Mouse (Mus musculus): Measurements from ENCODE around the gene Mtmr6. TPM values are rescaled to one million over a fixed set of nuclear protein-coding genes. Genes with fewer than 3 reads are reported as not detected.

Gene Mtmr6
- 34.3 and 35.9 TPM in 2 replicates for polyA plus RNA-seq (2015; fragmentation: Nextera tagmentation; extraction: Ambion mirVana)

DNA sequence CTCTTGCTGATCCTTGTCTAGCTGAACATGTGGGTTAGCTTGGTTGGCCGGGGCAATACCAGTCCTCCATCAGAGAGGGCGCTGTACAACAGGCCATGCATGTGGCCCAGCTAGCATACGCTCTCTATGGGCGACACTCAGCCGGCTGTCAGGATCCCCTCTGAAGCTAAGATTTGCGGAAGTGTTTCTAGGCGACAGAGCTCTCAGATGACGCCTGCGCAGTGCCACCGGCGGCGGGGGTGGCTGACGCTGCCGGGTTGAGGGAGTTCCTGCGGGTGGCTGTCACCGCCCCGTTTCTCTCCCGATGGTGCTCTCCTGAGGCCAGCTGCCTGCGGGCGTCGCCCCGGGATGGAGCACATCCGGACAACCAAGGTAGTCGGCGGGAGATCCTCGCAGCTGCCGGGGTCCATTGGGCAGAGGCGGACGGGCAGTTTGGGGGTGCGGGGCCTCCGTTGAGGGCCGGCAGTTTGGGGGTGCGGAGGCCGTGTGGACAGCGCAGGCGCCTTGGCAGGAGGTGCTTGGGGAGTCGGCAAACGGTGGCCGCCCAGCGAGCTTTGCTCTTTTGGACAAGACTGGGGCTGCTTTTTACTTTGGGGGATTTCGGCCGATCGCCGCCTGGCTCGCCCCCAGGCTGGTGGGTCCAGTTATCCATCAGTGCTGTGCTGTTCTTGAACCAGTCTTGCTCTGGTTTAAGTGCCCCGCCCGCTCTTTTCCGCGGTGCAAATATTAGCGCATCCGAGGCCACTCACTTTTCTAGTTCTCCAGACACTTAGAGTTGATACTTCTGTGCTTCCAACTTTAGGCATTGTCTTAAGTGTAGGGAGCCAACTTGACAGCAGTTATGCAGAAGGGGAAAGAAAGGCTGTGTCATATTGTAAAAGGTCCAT lies at the start of gene Mtmr6:
Mtmr6 (plus strand) TSS at position 239 of the 887 bp plus-strand sequence.
- Histone ChIP-seq H3K27me3 (ENCODE audit: insufficient read depth, low read length) (no peaks in the 10 kb centered on the region), H3K9me3 (ENCODE audit: low read length) (no peaks in the 10 kb centered on the region), H3K4me2 (replicated peaks; ENCODE audit: low read depth, low read length) (peak within 1 kb of the TSS; percentile 58), H3K9ac (replicated peaks; ENCODE audit: low read length) (peak within 1 kb of the TSS; percentile 76), H3K4me3 (ENCODE audit: low read length) (peak within 1 kb of the TSS; percentile 84), H3K36me3 (ENCODE audit: insufficient read depth, low read length) (no peaks in the 10 kb centered on the region), H3K27ac (ENCODE audit: low read length) (peak within 1 kb of the TSS; percentile 44; the same call in 1 of the 2 replicates), H3K4me1 (ENCODE audit: insufficient read depth, low read length) (0 out of 2 replicates have a peak, but pooled peaks cover 2% of the 10 kb centered on the region)
- under 1% methylated on average over 51 of the region's 51 CpGs for WGBS
- peak; percentile 100 for ATAC-seq (ENCODE audit: low FRiP score, low TSS enrichment)

DNA sequence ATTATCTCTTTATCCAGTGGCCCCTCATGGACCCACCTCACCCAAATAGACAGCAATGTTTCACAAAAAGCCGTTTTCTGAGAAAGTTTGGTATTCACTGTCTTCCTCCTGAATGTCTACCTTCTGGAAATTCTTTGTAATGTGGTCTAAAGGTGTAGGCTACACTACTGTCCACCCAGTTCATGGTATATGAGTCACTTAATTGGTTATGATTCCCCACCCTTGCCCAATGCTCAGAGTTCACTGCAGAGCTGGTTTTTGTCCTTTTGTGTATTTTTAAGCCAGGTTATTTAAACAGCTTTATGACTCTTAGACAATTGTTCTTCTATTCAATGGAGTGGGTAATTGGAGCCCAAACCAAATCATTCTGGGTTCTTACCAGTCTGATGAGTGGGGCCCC lies 48.9 kb upstream of the Mtmr6 start:
- no peak overlapping the region for H3K4me3 ChIP-seq (ENCODE audit: low read length)
- ATAC-seq (ENCODE audit: low FRiP score, low TSS enrichment) = no peak
- WGBS = 93% methylated on average over 1 of the region's 1 CpGs
- no peak overlapping the region for H3K9ac ChIP-seq (replicated peaks; ENCODE audit: low read length)
- H3K27ac ChIP-seq (ENCODE audit: low read length) = no peak overlapping the region
- no peaks in the 10 kb centered on the region for H3K4me1 ChIP-seq (ENCODE audit: insufficient read depth, low read length)
- no peaks in the 10 kb centered on the region for H3K27me3 ChIP-seq (ENCODE audit: insufficient read depth, low read length)
- no peaks in the 10 kb centered on the region for H3K9me3 ChIP-seq (ENCODE audit: low read length)
- no peak overlapping the region for H3K4me2 ChIP-seq (replicated peaks; ENCODE audit: low read depth, low read length)
- H3K36me3 ChIP-seq (ENCODE audit: insufficient read depth, low read length) = peaks cover 18% of the 10 kb centered on the region

DNA sequence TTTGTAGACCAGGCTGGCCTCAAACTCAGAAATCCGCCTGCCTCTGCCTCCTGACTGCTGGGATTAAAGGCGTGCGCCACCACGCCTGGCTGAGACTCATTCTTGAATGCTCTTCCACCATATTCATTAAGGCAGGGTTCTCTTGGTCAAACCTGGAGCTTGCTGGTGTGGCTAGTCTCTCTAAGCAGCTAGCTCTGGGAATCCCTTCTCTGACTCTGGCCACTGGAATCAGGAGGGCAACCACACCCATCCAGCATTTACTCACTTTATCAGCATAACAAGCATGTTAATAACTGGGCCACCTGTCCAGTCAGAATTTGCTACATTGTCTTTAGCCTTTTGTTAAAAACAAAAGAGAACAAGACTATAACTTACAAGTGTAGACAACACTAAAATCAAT lies 47.4 kb upstream of the Mtmr6 start:
- Histone ChIP-seq H3K4me3 (ENCODE audit: low read length) (no peak overlapping the region), H3K27me3 (ENCODE audit: insufficient read depth, low read length) (no peaks in the 10 kb centered on the region), H3K9me3 (ENCODE audit: low read length) (no peaks in the 10 kb centered on the region), H3K4me2 (replicated peaks; ENCODE audit: low read depth, low read length) (no peak overlapping the region), H3K27ac (ENCODE audit: low read length) (no peak overlapping the region), H3K9ac (replicated peaks; ENCODE audit: low read length) (no peak overlapping the region), H3K4me1 (ENCODE audit: insufficient read depth, low read length) (no peaks in the 10 kb centered on the region), H3K36me3 (ENCODE audit: insufficient read depth, low read length) (peaks cover 22% of the 10 kb centered on the region)
- no peak for ATAC-seq (ENCODE audit: low FRiP score, low TSS enrichment)
- 98% methylated on average over 4 of the region's 4 CpGs for WGBS

DNA sequence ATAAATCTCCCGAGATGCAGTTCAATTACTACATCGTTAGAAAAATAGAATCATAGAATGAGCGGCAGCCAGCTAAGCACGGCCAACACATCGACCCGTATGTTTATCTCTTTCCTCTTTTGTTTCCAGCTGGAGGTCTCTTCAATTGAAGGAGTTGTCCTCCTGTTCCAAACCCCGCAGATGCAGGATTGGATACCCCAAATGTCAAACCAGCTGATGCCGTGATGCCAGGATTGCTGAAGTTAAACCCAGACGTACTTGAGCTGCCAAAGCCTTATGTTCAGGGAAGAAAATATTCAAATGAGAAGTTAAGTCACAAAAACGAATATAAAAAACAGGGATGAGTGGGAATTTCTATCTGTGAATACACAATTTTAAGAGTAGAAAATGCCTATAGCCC lies 45.1 kb upstream of the Mtmr6 start:
- WGBS = 93% methylated on average over 10 of the region's 10 CpGs
- no peak overlapping the region for H3K27ac ChIP-seq (ENCODE audit: low read length)
- no peaks in the 10 kb centered on the region for H3K9me3 ChIP-seq (ENCODE audit: low read length)
- no peak overlapping the region for H3K4me2 ChIP-seq (replicated peaks; ENCODE audit: low read depth, low read length)
- no peaks in the 10 kb centered on the region for H3K4me1 ChIP-seq (ENCODE audit: insufficient read depth, low read length)
- ATAC-seq (ENCODE audit: low FRiP score, low TSS enrichment) = no peak
- H3K27me3 ChIP-seq (ENCODE audit: insufficient read depth, low read length) = no peaks in the 10 kb centered on the region
- H3K4me3 ChIP-seq (ENCODE audit: low read length) = no peak overlapping the region
- no peak overlapping the region for H3K9ac ChIP-seq (replicated peaks; ENCODE audit: low read length)
- H3K36me3 ChIP-seq (ENCODE audit: insufficient read depth, low read length) = peaks cover 22% of the 10 kb centered on the region

DNA sequence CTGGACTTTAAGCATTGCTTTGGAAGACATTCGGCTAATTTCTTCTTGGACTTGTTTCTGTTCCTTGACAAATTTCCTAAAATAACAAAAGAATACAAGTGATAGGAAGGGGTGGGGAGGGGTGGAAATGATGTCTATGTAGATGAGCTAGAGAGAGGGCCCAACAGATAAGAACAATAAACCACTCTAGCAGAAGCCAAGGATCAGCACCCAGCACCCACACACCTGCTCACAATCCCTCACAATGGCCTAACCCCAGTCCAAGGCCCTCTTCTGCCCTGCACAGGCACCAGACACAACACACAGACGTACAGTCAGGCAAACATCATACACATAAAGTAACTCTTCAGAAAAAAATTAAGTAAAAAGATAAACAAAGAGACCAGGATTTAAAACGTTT lies 26.5 kb upstream of the Mtmr6 start:
- no peaks in the 10 kb centered on the region for H3K27me3 ChIP-seq (ENCODE audit: insufficient read depth, low read length)
- H3K9me3 ChIP-seq (ENCODE audit: low read length) = no peaks in the 10 kb centered on the region
- H3K4me1 ChIP-seq (ENCODE audit: insufficient read depth, low read length) = no peaks in the 10 kb centered on the region
- H3K36me3 ChIP-seq (ENCODE audit: insufficient read depth, low read length) = peaks cover 44% of the 10 kb centered on the region
- no peak overlapping the region for H3K4me3 ChIP-seq (ENCODE audit: low read length)
- ATAC-seq (ENCODE audit: low FRiP score, low TSS enrichment) = no peak
- 82% methylated on average over 3 of the region's 3 CpGs for WGBS
- H3K4me2 ChIP-seq (replicated peaks; ENCODE audit: low read depth, low read length) = no peak overlapping the region
- H3K9ac ChIP-seq (replicated peaks; ENCODE audit: low read length) = no peak overlapping the region
- H3K27ac ChIP-seq (ENCODE audit: low read length) = no peak overlapping the region

DNA sequence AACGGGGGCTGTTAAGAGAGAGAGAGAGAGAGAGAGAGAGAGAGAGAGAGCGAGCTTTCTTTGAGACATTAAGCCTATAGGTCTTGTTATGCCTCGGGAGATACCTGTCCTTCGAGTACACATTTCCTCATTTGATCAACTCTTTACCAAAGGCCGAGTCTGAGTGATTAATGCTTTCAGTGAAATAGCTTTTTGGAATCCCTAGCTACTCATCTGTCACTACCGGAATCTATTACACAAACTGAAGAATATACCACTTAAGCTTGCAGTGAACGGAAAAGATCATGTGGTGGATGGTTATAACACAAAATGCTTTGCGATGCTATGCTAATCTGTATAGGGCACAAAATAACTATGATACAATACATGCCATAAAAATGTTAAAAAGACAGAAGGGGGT lies 14.7 kb upstream of the Mtmr6 start:
- WGBS = 9% methylated on average over 8 of the region's 8 CpGs
- peak overlapping the region; percentile 82 for H3K4me3 ChIP-seq (ENCODE audit: low read length)
- no peaks in the 10 kb centered on the region for H3K36me3 ChIP-seq (ENCODE audit: insufficient read depth, low read length)
- ATAC-seq (ENCODE audit: low FRiP score, low TSS enrichment) = no peak
- peaks cover 19% of the 10 kb centered on the region for H3K4me1 ChIP-seq (ENCODE audit: insufficient read depth, low read length)
- no peaks in the 10 kb centered on the region for H3K9me3 ChIP-seq (ENCODE audit: low read length)
- H3K27ac ChIP-seq (ENCODE audit: low read length) = no peak overlapping the region
- H3K4me2 ChIP-seq (replicated peaks; ENCODE audit: low read depth, low read length) = peak overlapping the region; percentile 85
- no peaks in the 10 kb centered on the region for H3K27me3 ChIP-seq (ENCODE audit: insufficient read depth, low read length)
- peak overlapping the region; percentile 93 for H3K9ac ChIP-seq (replicated peaks; ENCODE audit: low read length)

DNA sequence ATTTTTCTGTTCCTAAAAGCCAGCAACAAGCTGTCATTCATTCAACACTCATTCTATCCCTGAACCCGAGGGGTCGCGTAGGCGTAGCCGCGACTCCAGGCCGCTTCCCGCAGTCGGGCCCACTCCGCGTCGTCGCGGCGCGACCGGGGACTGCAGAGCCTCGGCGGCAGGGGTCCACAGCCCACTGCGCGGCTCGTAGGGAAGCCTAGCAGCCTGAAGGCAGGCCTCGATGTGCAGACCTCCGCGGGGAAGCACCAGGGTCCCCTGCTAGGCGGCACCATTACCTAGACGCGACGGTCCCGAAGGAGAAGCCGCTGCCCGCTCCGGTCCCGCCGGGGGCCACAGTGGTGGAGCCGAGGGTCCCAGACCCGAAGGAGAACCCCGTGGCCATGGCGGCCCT lies 14.1 kb upstream of the Mtmr6 start:
- Histone ChIP-seq H3K27me3 (ENCODE audit: insufficient read depth, low read length) (no peaks in the 10 kb centered on the region), H3K4me2 (replicated peaks; ENCODE audit: low read depth, low read length) (peak overlapping the region; percentile 85), H3K4me1 (ENCODE audit: insufficient read depth, low read length) (peaks cover 19% of the 10 kb centered on the region), H3K36me3 (ENCODE audit: insufficient read depth, low read length) (no peaks in the 10 kb centered on the region), H3K9me3 (ENCODE audit: low read length) (no peaks in the 10 kb centered on the region), H3K27ac (ENCODE audit: low read length) (peak overlapping the region; percentile 89), H3K9ac (replicated peaks; ENCODE audit: low read length) (peak overlapping the region; percentile 93), H3K4me3 (ENCODE audit: low read length) (peak overlapping the region; percentile 82)
- peak; percentile 63 for ATAC-seq (ENCODE audit: low FRiP score, low TSS enrichment)
- under 1% methylated on average over 39 of the region's 39 CpGs for WGBS

DNA sequence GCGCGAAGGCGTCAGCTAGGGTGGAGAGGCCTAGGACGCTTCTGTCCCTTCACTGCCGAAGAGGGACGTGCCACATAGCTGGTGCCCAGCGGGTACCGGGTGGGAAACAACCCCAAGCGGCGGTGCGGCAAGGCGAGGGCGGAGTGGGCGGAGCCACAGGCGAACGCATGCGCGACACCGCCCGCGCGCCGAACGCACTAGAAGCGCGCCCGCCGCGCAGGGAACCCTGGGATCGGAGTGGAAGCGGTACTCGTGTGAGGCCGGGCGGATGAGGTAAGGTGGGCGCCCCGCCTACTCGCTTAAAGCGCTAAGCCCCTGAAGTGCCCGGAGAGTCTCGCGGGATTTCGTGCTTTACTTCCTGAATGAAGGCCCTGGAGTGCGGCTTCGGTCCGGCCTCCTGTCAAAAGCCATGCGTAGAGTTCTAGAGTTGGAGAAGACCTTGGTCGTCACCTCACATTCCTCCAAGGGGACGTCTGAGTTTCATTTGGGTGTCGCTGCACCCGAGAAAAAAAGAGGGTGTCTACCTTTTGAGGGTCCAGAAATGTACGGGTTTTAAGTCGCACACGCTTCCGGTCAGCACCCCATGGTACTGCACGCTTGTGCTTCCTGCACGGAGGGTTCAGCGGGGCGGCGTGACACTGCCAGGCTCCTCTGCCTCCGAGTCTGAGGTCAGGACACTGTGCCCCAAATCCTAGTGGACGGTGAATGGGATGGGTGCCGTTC lies 13.6 kb upstream of the Mtmr6 start, which contains the start of the genes Nupl1 and Gm49336:
Nupl1 (minus strand) TSS at position 151 of the 723 bp plus-strand sequence.
Gm49336 (minus strand) TSS at position 227 of the 723 bp plus-strand sequence.
- peaks cover 19% of the 10 kb centered on the region for H3K4me1 ChIP-seq (ENCODE audit: insufficient read depth, low read length)
- ATAC-seq (ENCODE audit: low FRiP score, low TSS enrichment) = peak; percentile 100
- H3K27me3 ChIP-seq (ENCODE audit: insufficient read depth, low read length) = no peaks in the 10 kb centered on the region
- peak within 1 kb of the TSS; percentile 93 for H3K9ac ChIP-seq (replicated peaks; ENCODE audit: low read length)
- WGBS = under 1% methylated on average over 62 of the region's 62 CpGs
- no peaks in the 10 kb centered on the region for H3K9me3 ChIP-seq (ENCODE audit: low read length)
- peak within 1 kb of the TSS; percentile 82 for H3K4me3 ChIP-seq (ENCODE audit: low read length)
- peak within 1 kb of the TSS; percentile 94 for H3K27ac ChIP-seq (ENCODE audit: low read length)
- H3K4me2 ChIP-seq (replicated peaks; ENCODE audit: low read depth, low read length) = peak within 1 kb of the TSS; percentile 85
- H3K36me3 ChIP-seq (ENCODE audit: insufficient read depth, low read length) = no peaks in the 10 kb centered on the region

DNA sequence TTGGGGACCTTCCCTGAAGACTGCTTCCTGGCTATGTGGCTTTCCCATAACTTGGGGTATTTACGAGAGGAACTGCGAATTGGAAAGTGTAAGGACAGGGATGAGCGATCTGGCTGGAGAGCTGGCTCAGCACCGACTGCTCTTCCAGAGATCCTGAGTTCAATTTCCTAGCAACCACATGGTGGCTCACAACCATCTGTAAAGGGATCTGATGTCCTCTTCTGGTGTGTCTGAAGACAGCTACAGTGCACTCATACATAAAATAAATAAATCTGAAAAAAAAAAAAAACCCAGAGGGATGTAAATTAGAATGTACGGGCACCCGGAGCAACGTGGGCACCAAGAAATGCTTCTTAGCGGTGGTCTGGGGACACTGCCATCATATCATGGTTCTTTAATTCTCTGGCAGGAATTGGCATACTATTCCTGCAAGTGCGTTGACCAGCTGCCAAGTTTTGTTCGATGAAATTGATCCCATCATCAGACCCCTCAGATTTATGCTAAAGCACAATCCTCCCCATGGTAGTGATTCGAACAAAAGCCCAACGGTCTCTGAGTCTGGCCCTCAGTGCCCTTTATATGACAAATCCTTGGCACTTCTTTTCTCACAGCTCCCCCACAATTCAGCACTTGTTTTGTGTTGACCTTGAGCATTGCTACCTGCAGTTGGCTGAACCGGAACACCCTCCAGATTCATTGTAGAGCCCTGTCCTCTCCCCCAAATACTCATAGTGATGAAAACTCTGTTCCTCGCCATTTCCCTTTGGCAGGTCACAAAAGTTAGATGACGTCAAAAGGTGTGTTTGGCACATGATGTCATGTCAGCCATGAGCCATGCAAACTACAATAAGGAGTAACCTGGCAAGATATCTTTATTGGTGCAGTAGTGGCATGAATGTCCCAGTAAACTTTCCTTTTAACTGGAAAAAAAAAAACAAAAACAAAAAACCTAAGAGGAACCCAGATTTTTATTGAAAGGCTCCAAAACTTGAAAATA lies 12.7 kb upstream of the Mtmr6 start:
- Histone ChIP-seq H3K27ac (ENCODE audit: low read length) (peak overlapping the region; percentile 94), H3K9me3 (ENCODE audit: low read length) (no peaks in the 10 kb centered on the region), H3K9ac (replicated peaks; ENCODE audit: low read length) (peak overlapping the region; percentile 93), H3K4me1 (ENCODE audit: insufficient read depth, low read length) (peaks cover 19% of the 10 kb centered on the region), H3K27me3 (ENCODE audit: insufficient read depth, low read length) (no peaks in the 10 kb centered on the region), H3K36me3 (ENCODE audit: insufficient read depth, low read length) (no peaks in the 10 kb centered on the region), H3K4me3 (ENCODE audit: low read length) (peak overlapping the region; percentile 82), H3K4me2 (replicated peaks; ENCODE audit: low read depth, low read length) (peak overlapping the region; percentile 82)
- no peak for ATAC-seq (ENCODE audit: low FRiP score, low TSS enrichment)
- WGBS = 24% methylated on average over 15 of the region's 15 CpGs

Measured in kidney, embryonic 16.5 days (tissue).